Mouse (Mus musculus): ENCODE measurements around the gene Ctnnbip1.

DNA sequence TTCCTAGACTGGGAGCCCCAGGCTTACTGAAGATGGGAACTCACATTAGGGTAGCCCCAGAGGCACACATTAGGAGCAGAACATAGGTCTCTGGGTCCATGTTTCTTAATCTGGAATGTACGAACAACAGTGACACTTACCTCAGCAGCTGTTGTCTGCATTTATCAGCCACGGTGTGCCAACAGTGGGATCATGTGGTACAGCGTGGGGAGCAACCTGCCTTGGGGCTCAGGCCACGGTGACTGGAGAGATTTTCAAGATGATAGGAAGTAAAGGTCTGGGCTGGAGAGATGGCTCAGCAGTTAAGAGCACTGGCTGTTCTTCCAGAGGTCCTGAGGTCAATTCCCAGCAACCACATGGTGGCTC lies 52.4 kb downstream of the Ctnnbip1 start:
- TF ChIP-seq CTCF (IDR thresholded peaks at IDR 0.05): no peak
- TF ChIP-seq EP300 (IDR thresholded peaks at IDR 0.05): no peak
